Mouse (Mus musculus): Measurements from ENCODE around the gene Arg2. TPM values are rescaled to one million over a fixed set of nuclear protein-coding genes. Genes with fewer than 3 reads are reported as not detected.

Arg2 gene
- under 1 TPM; 0.29 to 0.99 (median 0.67) TPM for total RNA-seq (2022)

- peak; percentile 22 for DNase-seq
Observed at GRCm38 (mm10) chr12:79130299-79131177, at the start of gene Arg2. TSS of gene Arg2 (plus strand) at chr12:79130777.

- peak; percentile 78 for DNase-seq
Observed at GRCm38 (mm10) chr12:79089182-79089812, 41.3 kb upstream of the Arg2 start, which contains the start of gene Pigh. TSS of gene Pigh (minus strand) at chr12:79089651.

- peak; percentile 34 for DNase-seq
Observed at GRCm38 (mm10) chr12:79092569-79092968, 38.0 kb upstream of the Arg2 start.

GRCm38 (mm10) chr12:79097106-79097752 lies 33.3 kb upstream of the Arg2 start:
- DNase-seq = no peak

- DNase-seq = no peak
Observed at GRCm38 (mm10) chr12:79103773-79104172, 26.8 kb upstream of the Arg2 start.

GRCm38 (mm10) chr12:79104544-79104943 lies 26.0 kb upstream of the Arg2 start:
- no peak for DNase-seq

- no peak for DNase-seq
Observed at GRCm38 (mm10) chr12:79105312-79105711, 25.3 kb upstream of the Arg2 start.

- no peak for DNase-seq
Observed at GRCm38 (mm10) chr12:79118991-79119390, 11.6 kb upstream of the Arg2 start.

- no peak for DNase-seq
Observed at GRCm38 (mm10) chr12:79122820-79123219, 7.8 kb upstream of the Arg2 start.

GRCm38 (mm10) chr12:79131178-79131675 lies 650 bp downstream of the Arg2 start:
- DNase-seq = no peak

- DNase-seq = no peak
Observed at GRCm38 (mm10) chr12:79131706-79132460, 1.3 kb downstream of the Arg2 start.

- DNase-seq = no peak
Observed at GRCm38 (mm10) chr12:79134676-79135075, 4.1 kb downstream of the Arg2 start.

- no peak for DNase-seq
Observed at GRCm38 (mm10) chr12:79135105-79135504, 4.5 kb downstream of the Arg2 start.

GRCm38 (mm10) chr12:79136949-79137348 lies 6.4 kb downstream of the Arg2 start:
- no peak for DNase-seq

- DNase-seq = no peak
Observed at GRCm38 (mm10) chr12:79138999-79139398, 8.4 kb downstream of the Arg2 start.

- no peak for DNase-seq
Observed at GRCm38 (mm10) chr12:79139417-79139816, 8.8 kb downstream of the Arg2 start.

GRCm38 (mm10) chr12:79140811-79141210 lies 10.2 kb downstream of the Arg2 start:
- DNase-seq = no peak

GRCm38 (mm10) chr12:79141384-79141783 lies 10.8 kb downstream of the Arg2 start:
- DNase-seq = no peak

GRCm38 (mm10) chr12:79149653-79150052 lies 19.1 kb downstream of the Arg2 start:
- no peak for DNase-seq

- DNase-seq = no peak
Observed at GRCm38 (mm10) chr12:79162876-79163275, 32.3 kb downstream of the Arg2 start.

GRCm38 (mm10) chr12:79169173-79169572 lies 38.6 kb downstream of the Arg2 start:
- no peak for DNase-seq

GRCm38 (mm10) chr12:79170421-79170820 lies 39.8 kb downstream of the Arg2 start:
- no peak for DNase-seq
